Mouse (Mus musculus) embryonic stem cell, embryonic (primary cell): Measurements from ENCODE around the gene C2cd4a.

Source experiments
- CTCF ChIA-PET, 4 experiments: fragments of 300-600 bp in 2 of 4; fragments of 350-600 bp in 2 of 4; sonication (Branson Sonifier 250); formaldehyde crosslinking; loops; one replicate each; lab custom pipeline; 2022; ENCODE audit warnings: inconsistent platforms in 2 of 4; lab: Charles Lee
- POLR2A ChIA-PET, 4 experiments: fragments of 300-600 bp in 2 of 4; fragments of 350-600 bp in 2 of 4; sonication (Branson Sonifier 250); formaldehyde crosslinking; loops; one replicate each; lab custom pipeline; 2022; ENCODE audit warnings: antibody characterized with exemption in 4 of 4, inconsistent platforms in 1 of 4; lab: Charles Lee

C2cd4a gene

DNA sequence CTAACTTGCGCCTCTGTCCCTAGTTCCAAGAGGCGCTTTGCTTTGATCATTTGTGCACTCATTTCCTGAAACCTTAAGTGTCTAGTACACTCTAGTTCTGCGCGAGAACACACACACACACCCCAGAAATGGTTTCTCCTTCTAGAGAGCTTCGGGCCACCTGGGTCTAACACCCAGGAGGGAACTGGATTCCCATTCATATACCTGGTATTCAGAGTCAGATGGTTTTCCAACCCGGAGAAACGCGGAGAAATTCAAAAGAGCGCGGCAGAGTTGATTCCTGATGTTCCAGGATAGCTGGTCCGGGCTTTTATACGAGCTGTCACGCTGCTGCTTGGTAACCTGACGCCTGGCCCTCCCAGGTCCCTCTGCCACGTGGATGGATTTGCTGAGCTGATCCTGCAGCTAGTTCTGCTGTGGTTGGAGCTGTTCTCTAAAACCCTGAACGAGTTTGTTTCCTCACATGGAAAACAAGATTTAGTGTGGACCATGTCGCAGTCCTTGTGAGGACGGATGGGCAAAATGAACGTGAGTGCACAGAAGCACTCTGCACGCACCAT lies at the start of gene C2cd4a:
Gene C2cd4a, minus strand, starts transcription at position 285 of the 560 bp plus-strand sequence.
- ChIA-PET CTCF (interaction anchor here in 3 of 4 experiments (0.9 to 2.7 kb wide), 5 partner anchors 19 to 73 kb away, joined by 3 to 12 read pairs (median 4); partner anchors contain the start of gene C2cd4b (in 2 of the 3)), POLR2A (interaction anchor here in 3 of 4 experiments (0.6 to 5.0 kb wide), 8 partner anchors 10 to 302 kb away, joined by 3 to 47 read pairs (median 4); partner anchors contain the start of gene C2cd4b (in 3 of the 3))

DNA sequence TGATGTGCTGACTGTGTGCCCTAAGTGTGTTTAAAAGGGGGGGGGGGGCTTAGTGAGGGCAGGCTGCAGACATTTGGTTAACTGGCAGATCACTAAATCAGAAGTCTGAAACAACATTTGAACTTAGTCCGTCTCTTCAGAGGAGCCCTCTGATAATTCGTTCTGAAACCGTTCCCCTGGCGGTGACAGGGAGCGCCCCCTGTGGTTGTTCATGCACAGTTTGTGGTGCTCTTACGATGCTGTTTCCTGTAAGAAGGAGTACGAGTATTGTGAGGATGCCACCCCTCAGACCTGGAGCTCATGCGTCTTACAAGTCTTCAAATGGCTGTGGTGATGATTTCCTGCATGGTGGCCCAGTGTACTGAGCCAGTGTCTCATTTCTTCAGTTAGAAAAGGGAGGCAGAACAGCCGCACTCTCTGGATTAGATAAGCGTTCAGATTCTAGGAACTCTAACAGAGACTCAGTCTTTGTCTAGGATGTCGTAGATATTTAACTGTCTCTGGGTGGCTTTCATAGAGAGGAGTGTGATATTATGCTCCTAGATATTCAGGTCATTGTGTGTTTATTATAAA lies 46.2 kb upstream of the C2cd4a start:
- ChIA-PET POLR2A (no interaction called here), CTCF (interaction anchor here in 3 of 4 experiments (0.7 to 2.4 kb wide), 6 partner anchors 9 to 389 kb away, joined by 3 to 12 read pairs (median 4); no protein-coding TSS in a partner anchor)

DNA sequence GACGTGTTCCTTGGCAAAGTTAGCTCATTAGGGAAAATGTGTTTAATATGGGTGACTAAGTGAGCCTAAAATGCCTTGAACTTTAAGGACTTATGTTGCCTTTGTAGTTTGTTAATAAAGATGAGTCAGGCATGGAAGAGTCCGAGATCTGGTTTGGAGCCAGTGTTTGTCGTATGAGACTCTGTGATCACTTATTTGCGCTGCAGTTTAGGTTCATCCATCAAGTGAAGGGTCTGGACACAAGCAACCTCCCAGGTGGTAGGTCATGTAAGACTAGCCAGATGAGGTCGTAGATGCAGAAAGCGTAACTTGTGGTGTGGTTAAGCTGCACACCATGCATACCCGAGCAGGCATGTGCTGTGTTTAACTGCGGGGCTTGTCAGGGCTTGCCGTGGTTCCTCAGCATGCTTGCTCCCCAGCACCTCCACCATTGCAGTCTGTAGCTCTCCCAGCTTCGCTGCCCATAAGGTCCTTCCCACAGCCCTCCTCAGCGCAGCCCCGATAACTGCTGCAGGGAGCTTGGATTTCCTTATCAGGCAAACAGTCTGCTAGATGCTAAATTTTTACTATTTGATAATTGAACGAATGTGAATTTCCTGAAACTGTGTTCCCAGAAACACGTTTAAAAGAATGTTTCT lies 45.1 kb upstream of the C2cd4a start:
- ChIA-PET POLR2A (interaction anchor here in 2 of 4 experiments (0.5 to 0.7 kb wide), 4 partner anchors 10 to 1578 kb away, joined by 3 to 7 read pairs (median 3); no protein-coding TSS in a partner anchor), CTCF (interaction anchor here in 2 of 4 experiments (0.6 to 2.4 kb wide), 3 partner anchors 22 to 52 kb away, joined by 3 to 12 read pairs (median 3); no protein-coding TSS in a partner anchor)

DNA sequence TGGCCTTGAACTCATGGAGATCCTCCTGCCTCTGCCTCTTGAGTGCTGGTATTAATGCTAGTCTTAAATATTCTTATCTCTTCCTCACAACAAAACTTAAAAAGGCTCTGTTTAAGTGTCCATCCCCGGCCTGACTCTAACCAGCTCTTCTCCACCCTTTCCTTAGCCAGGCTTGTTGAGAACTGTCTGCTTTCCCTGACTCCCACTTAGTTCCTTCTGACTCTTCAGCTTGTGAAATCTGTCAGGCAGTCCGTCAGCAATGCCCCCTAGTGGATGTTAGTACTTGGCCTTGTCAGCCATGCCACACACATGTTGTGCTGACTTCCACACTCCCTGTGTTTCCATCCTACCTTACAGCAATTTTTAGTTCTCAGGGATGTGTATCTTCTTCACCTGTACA lies 43.2 kb upstream of the C2cd4a start:
- CTCF ChIA-PET = interaction anchor here (0.6 to 2.1 kb wide), 23 partner anchors 10 to 584 kb away, joined by 3 to 16 read pairs (median 4); partner anchors contain the start of genes C2cd4a (in 1 of the 4) and C2cd4b (in 1 of the 4)
- POLR2A ChIA-PET = interaction anchor here in 2 of 4 experiments (0.7 to 1.2 kb wide), 3 partner anchors 11 to 82 kb away, joined by 3 to 5 read pairs (median 3); no protein-coding TSS in a partner anchor

DNA sequence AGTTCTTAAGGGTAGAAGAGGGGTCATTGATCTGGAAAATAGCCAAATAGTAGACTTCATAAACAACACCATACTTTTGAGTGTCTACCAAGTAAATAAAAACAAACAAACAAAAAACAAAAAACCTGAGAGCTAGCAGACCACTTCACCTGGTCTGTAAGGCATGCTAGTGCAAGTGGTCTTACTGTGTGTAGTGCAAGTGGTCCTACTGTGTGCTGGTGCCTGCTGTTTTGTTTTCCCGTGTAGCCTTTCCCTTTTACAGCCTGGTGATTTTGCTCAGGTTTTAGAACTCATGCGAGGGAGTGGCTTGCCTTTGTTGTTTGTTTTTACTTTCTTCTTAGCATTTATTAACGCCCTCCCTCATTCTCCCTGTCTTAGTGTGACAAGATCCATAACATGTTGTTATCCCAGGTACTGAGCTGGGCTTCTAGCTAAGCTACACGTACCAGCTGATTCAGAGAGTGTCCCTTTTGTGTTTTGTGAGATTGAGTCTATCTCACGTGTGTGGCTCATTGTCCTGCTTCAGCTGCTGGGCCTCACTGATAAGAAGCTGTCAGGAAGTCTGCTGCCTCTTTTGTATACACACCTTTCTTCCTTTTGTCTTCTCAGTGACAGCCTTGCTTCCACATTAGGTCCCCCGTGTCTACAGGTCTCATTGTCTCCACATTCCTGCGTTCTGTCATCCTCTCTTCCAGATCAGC lies 42.5 kb upstream of the C2cd4a start:
- POLR2A ChIA-PET = interaction anchor here in 2 of 4 experiments (0.7 to 1.2 kb wide), 3 partner anchors 10 to 16 kb away, joined by 3 to 5 read pairs (median 3); no protein-coding TSS in a partner anchor
- CTCF ChIA-PET = interaction anchor here (0.6 to 2.1 kb wide), 24 partner anchors 10 to 1340 kb away, joined by 3 to 16 read pairs (median 4); partner anchors contain the start of genes C2cd4a (in 1 of the 4) and C2cd4b (in 1 of the 4)

DNA sequence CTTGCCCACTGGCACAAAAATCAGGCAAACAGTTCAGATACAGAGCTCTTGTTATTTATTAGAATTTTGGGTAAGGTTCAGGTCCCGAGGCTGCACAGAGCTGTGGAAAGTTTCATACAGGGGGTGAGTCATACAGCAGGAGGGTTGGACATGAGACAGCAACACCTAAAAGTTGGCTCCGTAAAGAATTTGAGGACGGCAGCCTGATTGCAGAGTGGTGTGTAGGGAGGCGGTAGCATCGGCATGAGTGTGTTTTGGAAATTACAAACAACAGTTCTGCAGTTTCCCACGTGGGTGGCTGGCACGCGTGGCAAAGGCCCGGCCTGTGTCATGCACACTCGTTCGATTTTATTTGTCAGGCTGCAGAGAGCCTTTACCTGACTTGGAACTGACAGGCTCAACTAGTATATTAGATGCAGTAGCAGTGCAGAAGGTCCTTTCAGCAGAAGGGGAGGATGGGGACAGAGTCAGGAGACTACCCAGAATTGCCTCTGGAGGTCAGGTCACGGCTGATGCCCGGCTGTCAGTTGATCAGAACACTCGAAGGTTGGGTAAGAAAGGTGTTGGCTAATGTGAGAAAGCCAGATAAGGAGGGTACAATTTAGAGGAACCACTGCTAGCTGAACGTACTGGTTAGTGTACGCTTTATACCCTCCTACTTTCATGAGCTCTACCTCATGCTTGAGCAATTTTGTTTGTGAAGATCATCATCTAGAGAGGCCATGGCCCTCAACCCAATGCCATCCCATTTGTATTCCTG lies 37.7 kb upstream of the C2cd4a start:
- ChIA-PET CTCF (interaction anchor here in 1 of 4 experiments (0.8 to 1.1 kb wide), 2 partner anchors 19 to 42 kb away, joined by 3 to 4 read pairs; no protein-coding TSS in a partner anchor), POLR2A (no interaction called here)

DNA sequence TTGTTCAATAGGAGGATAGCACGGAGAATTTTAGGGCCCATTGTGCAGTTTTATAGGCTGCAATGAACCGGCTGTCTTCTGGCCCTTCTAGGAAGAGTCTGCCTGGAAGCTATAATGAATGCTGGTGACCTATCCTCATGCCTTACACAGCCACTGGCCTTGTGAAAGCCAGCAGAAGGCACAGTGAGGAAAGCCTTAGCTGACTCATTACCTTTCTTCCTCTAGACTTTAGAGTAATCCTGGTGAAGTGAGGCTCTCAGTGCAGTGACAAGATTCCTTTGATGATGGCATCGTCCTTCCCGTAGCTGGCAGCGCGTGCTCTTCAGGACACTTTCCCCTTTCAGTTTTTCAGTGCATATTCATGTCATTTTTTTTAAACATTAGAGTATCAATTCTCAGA lies 35.3 kb upstream of the C2cd4a start:
- ChIA-PET POLR2A (no interaction called here), CTCF (interaction anchor here in 2 of 4 experiments (0.7 to 0.8 kb wide), 2 partner anchors 17 kb away, joined by 3 to 7 read pairs; no protein-coding TSS in a partner anchor)

DNA sequence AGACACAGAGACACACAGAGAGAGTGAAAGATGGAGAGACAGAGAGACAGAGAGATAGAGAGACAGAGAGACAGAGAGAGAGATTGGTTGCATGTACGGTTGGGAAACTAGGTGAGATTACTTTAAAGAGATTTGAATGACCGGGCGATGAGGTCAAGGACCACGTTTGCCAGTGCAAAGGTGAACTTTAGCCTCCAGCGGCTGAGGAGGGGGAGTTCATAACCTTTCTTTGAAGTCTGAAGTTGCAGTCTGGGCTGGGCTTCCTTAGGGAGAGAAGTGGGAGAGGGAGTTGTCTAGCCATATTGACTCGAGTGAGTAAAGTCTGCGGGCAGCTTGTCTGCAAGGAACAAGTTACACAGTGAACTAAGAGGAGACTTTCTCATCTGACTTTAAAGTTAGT lies 33.3 kb upstream of the C2cd4a start:
- CTCF ChIA-PET = interaction anchor here in 1 of 4 experiments (1.5 to 1.8 kb wide), 2 partner anchors 10 to 13 kb away, joined by 4 to 6 read pairs; no protein-coding TSS in a partner anchor
- POLR2A ChIA-PET = interaction anchor here in 1 of 4 experiments (1.1 kb wide), 1 partner anchor 10 kb away, joined by 5 read pairs; no protein-coding TSS in a partner anchor

DNA sequence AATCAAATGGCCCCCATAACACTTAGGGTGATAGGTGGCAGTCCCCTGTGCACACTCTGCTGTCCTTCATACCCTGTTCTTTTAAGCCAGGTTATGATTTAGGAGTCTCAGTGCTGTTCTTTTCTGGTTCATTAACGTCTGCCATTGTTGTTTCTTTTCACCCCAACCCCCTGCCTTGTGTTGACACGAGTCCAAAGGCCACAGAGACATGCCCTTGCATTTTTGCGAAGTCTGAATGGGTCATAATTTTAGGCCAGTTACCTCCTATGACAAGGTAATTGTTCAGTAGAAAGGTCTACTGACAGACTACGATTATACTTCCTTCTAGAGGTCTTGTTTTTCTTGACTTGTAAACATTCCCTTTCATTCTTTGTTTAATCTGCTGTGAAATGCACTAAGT lies 31.9 kb upstream of the C2cd4a start:
- POLR2A ChIA-PET = interaction anchor here in 1 of 4 experiments (1.1 kb wide), 1 partner anchor 11 kb away, joined by 5 read pairs; no protein-coding TSS in a partner anchor
- CTCF ChIA-PET = interaction anchor here (0.6 to 1.8 kb wide), 5 partner anchors 11 to 153 kb away, joined by 3 to 6 read pairs (median 5); no protein-coding TSS in a partner anchor

DNA sequence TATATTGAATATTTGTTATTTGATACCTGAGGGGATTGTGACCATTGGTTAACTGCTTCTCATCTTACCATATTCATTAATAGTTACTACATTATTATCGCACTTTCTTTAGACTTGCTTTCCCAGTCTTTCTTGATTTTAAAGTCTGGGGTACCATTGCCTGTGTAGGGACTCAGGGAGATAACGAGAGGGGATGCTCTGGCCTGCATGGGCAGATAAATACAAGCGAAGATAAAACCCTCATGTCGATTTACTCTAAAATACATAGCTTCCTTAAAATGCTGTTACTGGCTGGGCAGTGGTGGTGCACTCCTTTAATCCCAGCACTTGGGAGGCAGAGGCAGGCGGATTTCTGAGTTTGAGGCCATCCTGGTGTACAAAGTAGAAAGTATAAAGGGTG lies 31.2 kb upstream of the C2cd4a start:
- ChIA-PET CTCF (no interaction called here), POLR2A (interaction anchor here in 1 of 4 experiments (0.7 kb wide), 1 partner anchor 64 kb away, joined by 5 read pairs; no protein-coding TSS in a partner anchor)

DNA sequence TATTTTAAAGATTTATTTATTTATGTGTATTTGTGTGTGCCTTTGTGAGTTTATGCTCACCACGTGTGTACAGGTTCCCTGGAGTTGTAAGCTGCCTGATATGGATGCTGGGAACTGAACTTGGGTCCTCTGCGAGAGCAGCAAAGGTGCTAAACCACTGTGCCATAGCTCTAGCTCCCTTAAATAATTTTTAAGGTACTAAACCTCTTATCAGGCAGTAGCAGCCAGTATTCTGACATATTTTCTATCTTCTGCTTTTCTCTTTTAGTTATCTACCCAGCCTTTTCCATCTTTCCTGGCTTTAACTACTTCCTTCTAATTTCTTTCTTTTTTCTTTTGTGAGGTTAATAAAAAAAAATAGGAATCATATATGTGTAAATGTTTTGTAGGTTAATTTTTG lies 28.1 kb upstream of the C2cd4a start:
- ChIA-PET CTCF (interaction anchor here in 2 of 4 experiments (0.8 to 1.2 kb wide), 2 partner anchors 15 to 334 kb away, joined by 3 read pairs; no protein-coding TSS in a partner anchor), POLR2A (interaction anchor here in 1 of 4 experiments (1.0 to 1.7 kb wide), 2 partner anchors 13 to 29 kb away, joined by 4 to 5 read pairs; no protein-coding TSS in a partner anchor)

DNA sequence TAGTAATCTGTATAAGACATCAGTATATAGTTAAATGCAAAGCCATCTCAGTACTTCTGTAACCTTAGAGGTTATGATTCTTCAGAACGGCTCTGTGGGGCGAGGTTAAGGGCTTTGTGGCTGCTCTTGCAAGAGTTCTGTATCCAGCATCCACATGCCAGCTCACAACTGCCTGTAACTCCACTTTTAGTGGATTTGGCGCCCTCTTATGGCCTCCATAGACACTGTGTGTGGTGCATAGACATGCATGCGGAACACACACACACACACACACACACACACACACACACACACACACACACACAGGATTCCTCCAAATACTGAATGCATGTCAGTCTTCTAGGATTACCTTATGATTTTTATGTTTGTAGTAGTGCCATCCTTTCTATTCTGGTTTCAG lies 19.0 kb upstream of the C2cd4a start:
- POLR2A ChIA-PET = interaction anchor here in 3 of 4 experiments (0.6 to 2.0 kb wide), 5 partner anchors 9 to 42 kb away, joined by 3 to 5 read pairs (median 3); partner anchors contain the start of gene C2cd4a (in 1 of the 3)
- CTCF ChIA-PET = interaction anchor here (0.6 to 5.4 kb wide), 43 partner anchors 11 to 1448 kb away, joined by 3 to 42 read pairs (median 4); partner anchors contain the start of genes C2cd4a (in 2 of the 4), C2cd4b (in 1 of the 4) and Vps13c (in 1 of the 4)

DNA sequence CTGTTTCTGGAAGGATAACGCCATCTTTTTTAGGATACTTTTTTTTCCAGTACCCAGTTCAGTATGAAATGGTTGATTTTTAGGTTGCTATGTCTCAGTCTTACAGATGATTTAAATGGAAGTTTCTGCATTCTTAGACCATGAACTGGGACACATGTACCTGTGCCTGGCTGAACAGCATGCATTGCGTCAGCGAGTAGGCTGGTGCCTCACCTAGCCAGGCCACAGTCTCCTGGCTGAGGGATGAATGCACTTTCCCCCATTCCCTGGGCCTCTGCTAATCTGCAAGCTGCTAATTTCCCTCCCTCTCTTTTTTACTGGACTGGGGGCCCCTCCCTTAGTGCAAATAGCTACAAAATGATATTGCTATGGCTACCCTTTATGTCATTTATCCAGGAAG lies 17.7 kb upstream of the C2cd4a start:
- ChIA-PET POLR2A (interaction anchor here in 3 of 4 experiments (0.5 to 2.2 kb wide), 5 partner anchors 8 to 765 kb away, joined by 3 to 12 read pairs (median 3); partner anchors contain the start of gene C2cd4b (in 2 of the 3)), CTCF (interaction anchor here (0.6 to 5.4 kb wide), 7 partner anchors 16 to 138 kb away, joined by 3 to 42 read pairs (median 4); partner anchors contain the start of gene C2cd4b (in 2 of the 4))

DNA sequence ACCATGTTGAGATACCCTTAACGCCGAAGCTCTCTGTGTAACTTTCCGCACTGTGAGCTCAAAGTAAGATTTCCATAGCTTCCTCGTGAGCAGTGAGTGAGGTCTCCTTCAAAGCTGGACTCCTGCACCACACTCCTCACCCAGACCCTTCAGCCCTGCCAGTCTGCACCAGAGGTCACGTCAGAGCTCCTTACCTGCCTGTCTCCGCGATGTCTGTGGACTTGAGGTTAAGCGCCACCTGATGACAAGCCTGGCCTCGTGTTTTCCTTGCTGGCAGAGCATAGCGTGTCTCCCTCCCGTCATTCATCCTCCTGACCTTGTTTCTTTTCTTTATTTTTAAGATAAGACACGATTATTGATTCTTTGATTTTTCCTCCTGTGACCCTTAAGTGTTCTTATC lies 17.3 kb upstream of the C2cd4a start:
- CTCF ChIA-PET = interaction anchor here (0.5 to 5.4 kb wide), 10 partner anchors 9 to 431 kb away, joined by 3 to 42 read pairs (median 5); partner anchors contain the start of genes C2cd4b (in 2 of the 4) and Vps13c (in 1 of the 4)
- POLR2A ChIA-PET = interaction anchor here in 3 of 4 experiments (0.5 to 2.2 kb wide), 4 partner anchors 36 to 764 kb away, joined by 3 to 12 read pairs (median 4); partner anchors contain the start of gene C2cd4b (in 2 of the 3)

DNA sequence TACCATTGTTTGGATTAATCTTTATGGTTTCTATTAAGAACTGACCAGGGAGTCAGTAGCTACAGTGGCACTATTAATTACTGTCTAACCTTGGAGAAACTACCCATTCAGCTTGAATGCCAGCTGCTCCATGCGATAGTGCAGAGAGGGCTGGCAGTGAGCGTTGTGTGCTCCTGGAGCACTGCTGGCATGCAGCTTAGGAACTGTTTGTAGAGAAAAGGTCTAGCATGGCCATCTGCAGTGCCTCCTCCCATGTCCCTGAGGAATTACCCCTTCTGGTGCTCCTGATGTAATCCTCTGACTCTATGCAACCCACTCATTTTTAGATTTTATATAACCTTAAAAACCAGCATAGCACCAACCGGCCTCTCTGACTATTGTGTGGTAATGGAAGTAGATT lies 15.5 kb upstream of the C2cd4a start:
- POLR2A ChIA-PET = interaction anchor here in 2 of 4 experiments (1.5 to 2.2 kb wide), 2 partner anchors 14 to 89 kb away, joined by 4 to 12 read pairs; partner anchors contain the start of gene C2cd4b (in 1 of the 2)
- CTCF ChIA-PET = interaction anchor here in 3 of 4 experiments (1.2 to 5.4 kb wide), 3 partner anchors 19 kb away, joined by 3 to 42 read pairs (median 4); no protein-coding TSS in a partner anchor

DNA sequence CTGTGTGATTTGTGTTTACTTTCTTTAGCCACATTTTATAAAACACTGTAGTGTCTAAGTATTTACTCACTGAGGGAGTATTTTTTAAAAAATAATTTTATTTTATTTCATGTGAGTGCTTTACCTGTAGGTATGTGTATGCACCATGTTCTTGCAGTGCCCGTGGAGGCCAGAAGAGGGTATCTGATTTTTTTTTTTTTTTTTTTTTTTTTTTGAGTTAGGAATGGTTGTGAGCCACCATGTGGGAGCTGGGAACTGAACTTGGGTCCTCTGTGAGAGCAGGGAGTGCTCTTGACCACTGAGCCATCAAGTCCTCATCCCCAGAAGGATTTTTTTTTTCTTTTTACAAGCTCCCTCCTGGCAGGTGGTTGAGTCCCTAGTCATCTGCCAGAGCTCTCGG lies 14.0 kb upstream of the C2cd4a start:
- ChIA-PET POLR2A (interaction anchor here in 3 of 4 experiments (0.5 to 1.3 kb wide), 9 partner anchors 14 to 1408 kb away, joined by 3 to 7 read pairs (median 4); partner anchors contain the start of genes C2cd4a (in 1 of the 3) and C2cd4b (in 1 of the 3)), CTCF (interaction anchor here in 2 of 4 experiments (0.6 to 0.7 kb wide), 6 partner anchors 12 to 702 kb away, joined by 3 to 5 read pairs (median 4); no protein-coding TSS in a partner anchor)
